Mouse (Mus musculus): Measurements from ENCODE around the gene Hivep3.

DNA sequence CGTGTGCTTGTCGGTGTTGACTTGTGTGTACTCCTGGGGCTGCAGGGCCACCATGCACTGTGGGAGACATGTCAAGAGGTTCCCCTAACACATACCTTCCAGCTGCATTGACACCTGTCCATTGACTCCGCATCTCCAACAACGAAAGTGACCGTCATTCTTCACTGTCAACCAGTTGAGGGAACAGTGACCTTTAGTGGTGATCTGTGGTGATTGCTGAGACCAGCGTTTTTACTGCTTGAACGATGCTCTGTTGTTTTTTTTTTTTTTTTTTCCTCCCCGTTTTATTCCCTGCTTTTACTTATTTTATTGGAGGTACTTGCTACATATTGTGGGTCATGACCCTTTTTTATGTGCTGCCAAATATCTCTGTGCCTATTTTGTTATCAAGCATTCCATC lies 323.9 kb downstream of the Hivep3 start:
- TF ChIP-seq CTCF (IDR thresholded peaks at IDR 0.05; ENCODE audit: borderline replicate concordance, control insufficient read depth, extremely low read depth, insufficient read depth, low read length, poor library complexity) (no peak), POLR2A (IDR thresholded peaks at IDR 0.05; ENCODE audit: control insufficient read depth, extremely low read depth, insufficient read depth, low read length, poor library complexity) (no peak)

Data from thymus, adult 2 months (tissue).